Mouse (Mus musculus) kidney, postnatal 0 days (tissue): ENCODE measurements at regions not wholly inside any gene's neighbourhood (a gene's known extent, or its start where the extent isn't known, plus 50 kb on each side); places are given as distances from the start of the nearest gene placed in this dataset.
A peak's percentile ranks its signal among the peaks of the same experiment; 100 is the strongest.

Experiments
- ATAC-seq: fragments of 200-750 bp; cut with Nextera tagmentation; replicated peaks from 2 replicates; pipeline ENCODE4 v1.8.0; 2017; ENCODE audit warnings: low read depth, moderate number of reproducible peaks, moderate TSS enrichment, moderate library complexity; ENCODE audit not compliant: low FRiP score
- DNase-seq: peaks from one replicate; pipeline ENCODE4 v3.0.0-alpha.2; 2016; ENCODE audit warnings: low spot score
- H3K27ac ChIP-seq: fragments of 300-500 bp; sonication (generic); 2 replicates; pipeline ENCODE4 v1.5.1; 2014; ENCODE audit warnings: mild to moderate bottlenecking
- H3K27me3 ChIP-seq: fragments of 300-500 bp; sonication (generic); 2 replicates; pipeline ENCODE4 v1.6.1; 2014; ENCODE audit warnings: low read length, mixed read lengths; ENCODE audit not compliant: insufficient read depth
- H3K36me3 ChIP-seq: fragments of 300-500 bp; sonication (generic); 2 replicates; pipeline ENCODE4 v1.6.1; 2014; ENCODE audit warnings: low read length, mixed read lengths; ENCODE audit not compliant: insufficient read depth
- H3K4me1 ChIP-seq: fragments of 300-500 bp; sonication (generic); replicated peaks from 2 replicates; pipeline ENCODE4 v1.6.1; 2014; ENCODE audit warnings: antibody characterized with exemption, low read length, mixed read lengths; ENCODE audit not compliant: insufficient read depth
- H3K4me2 ChIP-seq: fragments of 300-500 bp; sonication (generic); 2 replicates; pipeline ENCODE4 v1.6.1; 2014; ENCODE audit warnings: mild to moderate bottlenecking, low read length, moderate library complexity, mixed read lengths
- H3K4me3 ChIP-seq: fragments of 300-500 bp; sonication (generic); replicated peaks from 2 replicates; pipeline ENCODE4 v1.5.1; 2014; ENCODE audit warnings: low read depth, low read length
- H3K9ac ChIP-seq: fragments of 300-500 bp; sonication (generic); 2 replicates; pipeline ENCODE4 v1.6.1; 2014; ENCODE audit warnings: low read depth, low read length
- H3K9me3 ChIP-seq: fragments of 300-500 bp; sonication (generic); replicated peaks from 2 replicates; pipeline ENCODE4 v1.6.1; 2016; ENCODE audit warnings: low read length, inconsistent platforms, mixed read lengths
- CTCF ChIP-seq: IDR thresholded peaks from 2 replicates; pipeline ENCODE4 v1.5.1; 2016; ENCODE audit warnings: antibody characterized with exemption, low read depth, mild to moderate bottlenecking, moderate library complexity
- WGBS: fragments of 180-500 bp; shearing (Covaris S2); extraction: QIAGEN DNeasy Blood & Tissue Kit; methylation state at CpG from one replicate; pipeline ENCODE4 v1.1.7; 2014; 5-methylcytosine and 5-hydroxymethylcytosine counted together

- no peaks in the 10 kb centered on the region for H3K4me1 ChIP-seq
- no peak overlapping the region for H3K9ac ChIP-seq
- no peak overlapping the region for H3K4me3 ChIP-seq
- H3K4me2 ChIP-seq = no peak overlapping the region
- no peak overlapping the region for H3K27ac ChIP-seq
- H3K36me3 ChIP-seq = no peaks in the 10 kb centered on the region
- 97% methylated on average over 1 of the region's 1 CpGs for WGBS
- DNase-seq (no peak), ATAC-seq (no peak)
- no peaks in the 10 kb centered on the region for H3K27me3 ChIP-seq
- no peaks in the 10 kb centered on the region for H3K9me3 ChIP-seq
- no peak for TF ChIP-seq CTCF
Measured at GRCm38 (mm10) chr2:135525779-135526178, 133.0 kb upstream of the Plcb4 start.

- H3K4me2 ChIP-seq = no peak overlapping the region
- H3K9ac ChIP-seq = no peak overlapping the region
- no peaks in the 10 kb centered on the region for H3K4me1 ChIP-seq
- no peaks in the 10 kb centered on the region for H3K36me3 ChIP-seq
- no peak for ATAC-seq
- no peaks in the 10 kb centered on the region for H3K27me3 ChIP-seq
- no peaks in the 10 kb centered on the region for H3K9me3 ChIP-seq
- no peak overlapping the region for H3K27ac ChIP-seq
- DNase-seq = no peak
- 65% methylated on average over 3 of the region's 3 CpGs for WGBS
- no peak for TF ChIP-seq CTCF
- H3K4me3 ChIP-seq = no peak overlapping the region
Measured at GRCm38 (mm10) chr2:135529619-135530018, 129.2 kb upstream of the Plcb4 start.

- Histone ChIP-seq H3K27me3 (no peaks in the 10 kb centered on the region), H3K9me3 (no peaks in the 10 kb centered on the region), H3K4me2 (no peak overlapping the region), H3K27ac (no peak overlapping the region), H3K9ac (no peak overlapping the region), H3K4me3 (no peak overlapping the region), H3K4me1 (no peaks in the 10 kb centered on the region), H3K36me3 (no peaks in the 10 kb centered on the region)
- WGBS = 58% methylated on average over 11 of the region's 11 CpGs
- ATAC-seq (no peak), DNase-seq (peak; percentile 25)
- TF ChIP-seq CTCF = no peak
Measured at GRCm38 (mm10) chr2:135536303-135536871, 122.4 kb upstream of the Plcb4 start.

- TF ChIP-seq CTCF = no peak
- H3K27me3 ChIP-seq = no peaks in the 10 kb centered on the region
- H3K9me3 ChIP-seq = no peaks in the 10 kb centered on the region
- H3K27ac ChIP-seq = no peak overlapping the region
- WGBS = 77% methylated on average over 2 of the region's 2 CpGs
- DNase-seq = no peak
- H3K9ac ChIP-seq = no peak overlapping the region
- H3K36me3 ChIP-seq = no peaks in the 10 kb centered on the region
- H3K4me3 ChIP-seq = no peak overlapping the region
- H3K4me1 ChIP-seq = no peaks in the 10 kb centered on the region
- ATAC-seq = no peak
- H3K4me2 ChIP-seq = no peak overlapping the region
Measured at GRCm38 (mm10) chr2:135538022-135538421, 120.8 kb upstream of the Plcb4 start.

GRCm38 (mm10) chr2:135541058-135541457 lies 117.8 kb upstream of the Plcb4 start:
- no peaks in the 10 kb centered on the region for H3K4me1 ChIP-seq
- 88% methylated on average over 2 of the region's 2 CpGs for WGBS
- no peak overlapping the region for H3K4me3 ChIP-seq
- H3K9me3 ChIP-seq = no peaks in the 10 kb centered on the region
- no peak for ATAC-seq
- no peak for DNase-seq
- no peaks in the 10 kb centered on the region for H3K36me3 ChIP-seq
- H3K27ac ChIP-seq = no peak overlapping the region
- no peak overlapping the region for H3K9ac ChIP-seq
- no peak overlapping the region for H3K4me2 ChIP-seq
- TF ChIP-seq CTCF = no peak
- H3K27me3 ChIP-seq = no peaks in the 10 kb centered on the region

- Histone ChIP-seq H3K4me1 (no peaks in the 10 kb centered on the region), H3K4me3 (no peak overlapping the region), H3K9ac (no peak overlapping the region), H3K27ac (no peak overlapping the region), H3K27me3 (no peaks in the 10 kb centered on the region), H3K36me3 (no peaks in the 10 kb centered on the region), H3K9me3 (no peaks in the 10 kb centered on the region), H3K4me2 (no peak overlapping the region)
- TF ChIP-seq CTCF = no peak
- ATAC-seq = no peak
- DNase-seq = no peak
Measured at GRCm38 (mm10) chr2:135541930-135542329, 116.9 kb upstream of the Plcb4 start.

- Histone ChIP-seq H3K4me1 (no peaks in the 10 kb centered on the region), H3K27ac (no peak overlapping the region), H3K27me3 (no peaks in the 10 kb centered on the region), H3K4me3 (no peak overlapping the region), H3K36me3 (no peaks in the 10 kb centered on the region), H3K9ac (no peak overlapping the region), H3K9me3 (no peaks in the 10 kb centered on the region), H3K4me2 (no peak overlapping the region)
- no peak for DNase-seq
- TF ChIP-seq CTCF = no peak
- ATAC-seq = no peak
Measured at GRCm38 (mm10) chr2:135544882-135545281, 113.9 kb upstream of the Plcb4 start.
